Comparison of ENCODE assay signal across 13 mouse cellular contexts in genomic region chr12:69968154-69968553, GRCm38 (mm10). TPM values are rescaled to one million over a fixed set of nuclear protein-coding genes. Genes with fewer than 3 reads are reported as not detected.
DNase-seq lines count a peak whose midpoint lies in the region; ATAC-seq and TF ChIP-seq lines count a peak whose summit lies in the region.
"Had no signal": no experiment of that assay in that cellular context is flagged by ENCODE, and none has a peak within 500 bp of the region (broad histone marks: within the 10 kb centered on the region; RNA-seq: fewer than 3 reads in every experiment).

No protein-coding gene starts in this region.

- H3K9ac ChIP-seq in kidney, postnatal 0 days (ENCODE audit: low read depth, low read length) = no peak overlapping the region
- H3K9ac ChIP-seq in forebrain, embryonic 16.5 days (replicated peaks; ENCODE audit: low read depth, low read length) = no peak overlapping the region

- DNase-seq in cerebellum, postnatal 14 days = peak; percentile 15 to 17
- no peak for DNase-seq in cerebellum, adult 9-10 months
- peak; percentile 50 for DNase-seq in kidney, postnatal 0 days (ENCODE audit: low spot score)
- no peak for DNase-seq in kidney, postnatal 4 days
- peak; percentile 45 for DNase-seq in testis, postnatal 10 days (ENCODE audit: low spot score)
- DNase-seq in testis, postnatal 14 days (ENCODE audit: low spot score) = no peak
- DNase-seq in thymus, adult 18-20 months = no peak
- DNase-seq: cerebellum, adult 8-10 months; kidney, adult 8-10 months; layer of hippocampus, adult 9-11 months; lung, adult 2 months; spleen, adult 18-20 months had no signal

- peaks cover 44% of the 10 kb centered on the region for H3K36me3 ChIP-seq in kidney, postnatal 0 days (ENCODE audit: insufficient read depth, low read length)
- peaks cover 10% of the 10 kb centered on the region for H3K36me3 ChIP-seq in forebrain, embryonic 16.5 days (ENCODE audit: control insufficient read depth, insufficient read depth)

- no peaks in the 10 kb centered on the region for H3K27me3 ChIP-seq in kidney, postnatal 0 days (ENCODE audit: insufficient read depth, low read length)
- no peaks in the 10 kb centered on the region for H3K27me3 ChIP-seq in forebrain, embryonic 16.5 days (replicated peaks; ENCODE audit: control insufficient read depth, insufficient read depth, low read length)

- no peak overlapping the region for H3K4me2 ChIP-seq in kidney, postnatal 0 days (ENCODE audit: low read length)
- no peak overlapping the region for H3K4me2 ChIP-seq in forebrain, embryonic 16.5 days (ENCODE audit: low read length)

- no peak overlapping the region for H3K4me3 ChIP-seq in kidney, postnatal 0 days (replicated peaks; ENCODE audit: low read depth, low read length)
- H3K4me3 ChIP-seq in forebrain, embryonic 16.5 days (replicated peaks; ENCODE audit: low read length) = no peak overlapping the region

- no peak for ATAC-seq in kidney, postnatal 0 days (replicated peaks; ENCODE audit: low FRiP score, low read depth)
- no peak for ATAC-seq in forebrain, embryonic 16.5 days

- 50% methylated on average over 5 of the region's 5 CpGs for WGBS in kidney, postnatal 0 days
- 65% methylated on average over 5 of the region's 5 CpGs for WGBS in forebrain, embryonic 16.5 days

- no peaks in the 10 kb centered on the region for H3K9me3 ChIP-seq in kidney, postnatal 0 days (replicated peaks; ENCODE audit: low read length)
- no peaks in the 10 kb centered on the region for H3K9me3 ChIP-seq in forebrain, embryonic 16.5 days (ENCODE audit: control insufficient read depth, low read length)

- H3K27ac ChIP-seq in kidney, postnatal 0 days = no peak overlapping the region
- no peak overlapping the region for H3K27ac ChIP-seq in forebrain, embryonic 16.5 days (ENCODE audit: low read length)

- no peak for TF ChIP-seq CTCF in kidney, postnatal 0 days (IDR thresholded peaks at IDR 0.05; ENCODE audit: low read depth)

- H3K4me1 ChIP-seq in kidney, postnatal 0 days (replicated peaks; ENCODE audit: insufficient read depth, low read length) = no peaks in the 10 kb centered on the region
- no peaks in the 10 kb centered on the region for H3K4me1 ChIP-seq in forebrain, embryonic 16.5 days (replicated peaks; ENCODE audit: control insufficient read depth, insufficient read depth, low read length)

RNA-seq across cellular contexts. Expression of gene Sav1, which starts 18.6 kb away (rescaled TPM):
- polyA plus RNA-seq in kidney, postnatal 0 days (2015; fragmentation: Nextera tagmentation; extraction: Ambion mirVana) = 8.5 and 9.8 TPM in 2 replicates
- 1.7 and 3.3 TPM in 2 replicates for polyA plus RNA-seq in forebrain, embryonic 16.5 days (2015; fragmentation: Nextera tagmentation; extraction: Ambion mirVana)

Comparison
In these comparisons a context has a peak if more than half of its experiments do, and no peak if none do; other contexts are left out.
1. DNase-seq: peak in cerebellum, postnatal 14 days (2 of 2), kidney, postnatal 0 days (single experiment) and testis, postnatal 10 days (single experiment); none in cerebellum, adult 9-10 months (single experiment), kidney, postnatal 4 days (0 of 2), testis, postnatal 14 days (single experiment) and thymus, adult 18-20 months (0 of 2).